Mouse (Mus musculus) liver, embryonic 14.5 days (tissue): ENCODE data around the gene Sox6.
A peak's percentile ranks its signal among the peaks of the same experiment; 100 is the strongest.

Experiments used
- CTCF ChIP-seq: IDR thresholded peaks from 2 replicates; pipeline ENCODE4 v1.5.1; 2016; ENCODE audit warnings: antibody characterized with exemption, low read depth, control low read depth
- EP300 ChIP-seq: IDR thresholded peaks from 2 replicates; pipeline ENCODE4 v1.6.1; 2016; ENCODE audit warnings: antibody characterized with exemption, low read depth

GRCm38 (mm10) chr7:115840613-115841012 is 198.0 kb downstream of the Sox6 start:
- TF ChIP-seq CTCF (no peak), EP300 (peak; percentile 62)
